Mouse (Mus musculus) CD4-positive, CD25-positive, alpha-beta regulatory T cell (primary cell): ENCODE results near the gene Manea. TPM values are rescaled to one million over a fixed set of nuclear protein-coding genes. Genes with fewer than 3 reads are reported as not detected.

Experiments used
- polyA plus RNA-seq: library from polyadenylated mRNA; unstranded; fragments of 100-300 nt; shearing (Covaris generic); gene quantifications from one replicate; pipeline ENCODE4 v1.2.1, GENCODE M21; 2017

The Manea gene
- 9.8 TPM for polyA plus RNA-seq

GRCm38 (mm10) chr4:26346443-26347106 lies at the start of gene Manea:
TSS of gene Manea (minus strand) at chr4:26346891.

